Mouse (Mus musculus): Measurements from ENCODE around the gene Cnih4. TPM values are rescaled to one million over a fixed set of nuclear protein-coding genes. Genes with fewer than 3 reads are reported as not detected.
A peak's percentile ranks its signal among the peaks of the same experiment; 100 is the strongest.

The Cnih4 gene
- polyA plus RNA-seq, 2 experiments, result 26.6 to 99.3 TPM

DNA sequence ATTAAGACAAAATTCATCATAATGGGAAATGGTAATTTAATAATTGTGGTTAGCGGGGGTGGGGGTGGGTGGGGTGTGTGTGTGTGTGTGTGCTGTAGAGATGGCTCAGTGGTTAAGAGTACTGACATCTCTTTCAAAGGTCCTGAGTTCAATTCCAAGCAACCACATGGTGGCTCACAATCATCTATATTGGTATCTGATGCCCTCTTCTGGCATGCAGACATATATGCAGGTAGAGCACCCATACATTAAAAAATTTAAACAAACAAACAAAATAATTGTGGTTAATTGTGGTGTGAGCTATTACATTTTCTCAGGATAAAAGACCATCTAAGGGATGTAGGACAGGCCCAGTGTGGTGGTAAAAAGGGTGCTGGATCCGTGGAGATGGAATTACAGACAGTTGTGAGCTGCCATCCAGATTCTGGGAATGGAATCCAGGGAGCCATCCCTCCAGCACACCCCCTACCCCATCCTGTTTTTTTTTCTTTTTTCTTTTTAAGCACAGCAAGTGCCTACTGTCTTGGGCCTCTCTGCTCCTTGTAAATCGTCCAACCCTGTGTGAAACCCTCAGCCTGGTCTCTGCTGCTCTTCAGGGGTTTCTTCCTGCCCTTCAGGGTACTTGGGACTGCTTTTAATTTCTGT is 5.0 kb downstream of the Cnih4 start:
- Histone ChIP-seq H3K4me3 (replicated peaks; ENCODE audit: low read length) (no peak overlapping the region), H3K27me3 (ENCODE audit: control insufficient read depth, insufficient read depth, low read length) (no peaks in the 10 kb centered on the region), H3K9ac (ENCODE audit: low read depth, low read length, severe bottlenecking) (no peak overlapping the region), H3K4me1 (ENCODE audit: control insufficient read depth, insufficient read depth, low read length) (peaks cover 14% of the 10 kb centered on the region), H3K36me3 (ENCODE audit: control insufficient read depth, insufficient read depth, low read length) (peaks cover 3% of the 10 kb centered on the region; the same call in 1 of the 2 replicates), H3K4me2 (replicated peaks; ENCODE audit: low read depth, low read length, severe bottlenecking) (no peak overlapping the region), H3K27ac (replicated peaks; ENCODE audit: low read depth, low read length) (no peak overlapping the region), H3K9me3 (ENCODE audit: control insufficient read depth, low read length) (no peaks in the 10 kb centered on the region)
- ATAC-seq (ENCODE audit: low FRiP score, low read depth) (no peak), DNase-seq (ENCODE audit: low spot score) (no peak)
- WGBS, result 72% methylated on average over 3 of the region's 3 CpGs
- no peak for TF ChIP-seq POLR2A (IDR thresholded peaks at IDR 0.05; ENCODE audit: borderline replicate concordance, extremely low read depth, insufficient read depth, insufficient read length)

- Histone ChIP-seq H3K4me2 (replicated peaks; ENCODE audit: low read depth, low read length, severe bottlenecking) (no peak overlapping the region), H3K4me3 (replicated peaks; ENCODE audit: low read length) (peak overlapping the region; percentile 90), H3K4me1 (ENCODE audit: control insufficient read depth, insufficient read depth, low read length) (peaks cover 8% of the 10 kb centered on the region; the same call in 1 of the 2 replicates), H3K36me3 (ENCODE audit: control insufficient read depth, insufficient read depth, low read length) (peaks cover 12% of the 10 kb centered on the region), H3K27me3 (ENCODE audit: control insufficient read depth, insufficient read depth, low read length) (no peaks in the 10 kb centered on the region), H3K9me3 (ENCODE audit: control insufficient read depth, low read length) (no peaks in the 10 kb centered on the region), H3K27ac (replicated peaks; ENCODE audit: low read depth, low read length) (no peak overlapping the region), H3K9ac (ENCODE audit: low read depth, low read length, severe bottlenecking) (no peak overlapping the region)
- TF ChIP-seq POLR2A (IDR thresholded peaks at IDR 0.05; ENCODE audit: borderline replicate concordance, extremely low read depth, insufficient read depth, insufficient read length), result no peak
- 70% methylated on average over 3 of the region's 3 CpGs for WGBS
- DNase-seq (ENCODE audit: low spot score) (no peak), ATAC-seq (ENCODE audit: low FRiP score, low read depth) (peak; percentile 9; the same call in 1 of the 2 replicates)
Measured at GRCm38 (mm10) chr1:181150431-181150826, 5.9 kb downstream of the Cnih4 start.

GRCm38 (mm10) chr1:181150827-181151534 is 6.5 kb downstream of the Cnih4 start:
- H3K4me3 ChIP-seq (replicated peaks; ENCODE audit: low read length), result peak overlapping the region; percentile 90
- peaks cover 16% of the 10 kb centered on the region for H3K36me3 ChIP-seq (ENCODE audit: control insufficient read depth, insufficient read depth, low read length)
- H3K4me2 ChIP-seq (replicated peaks; ENCODE audit: low read depth, low read length, severe bottlenecking), result peak overlapping the region; percentile 68
- H3K27me3 ChIP-seq (ENCODE audit: control insufficient read depth, insufficient read depth, low read length), result no peaks in the 10 kb centered on the region
- peaks cover 7% of the 10 kb centered on the region; the same call in 1 of the 2 replicates for H3K4me1 ChIP-seq (ENCODE audit: control insufficient read depth, insufficient read depth, low read length)
- H3K9me3 ChIP-seq (ENCODE audit: control insufficient read depth, low read length), result no peaks in the 10 kb centered on the region
- peak; percentile 82; the same call in 1 of the 2 replicates for TF ChIP-seq POLR2A (IDR thresholded peaks at IDR 0.05; ENCODE audit: borderline replicate concordance, extremely low read depth, insufficient read depth, insufficient read length)
- H3K9ac ChIP-seq (ENCODE audit: low read depth, low read length, severe bottlenecking), result peak overlapping the region; percentile 84
- under 1% methylated on average over 38 of the region's 59 CpGs for WGBS
- ATAC-seq (ENCODE audit: low FRiP score, low read depth) (peak; percentile 90), DNase-seq (ENCODE audit: low spot score) (peak; percentile 93)
- H3K27ac ChIP-seq (replicated peaks; ENCODE audit: low read depth, low read length), result peak overlapping the region; percentile 83

GRCm38 (mm10) chr1:181151541-181151940 is 7.0 kb downstream of the Cnih4 start:
- Histone ChIP-seq H3K36me3 (ENCODE audit: control insufficient read depth, insufficient read depth, low read length) (peaks cover 16% of the 10 kb centered on the region), H3K4me1 (ENCODE audit: control insufficient read depth, insufficient read depth, low read length) (peaks cover 7% of the 10 kb centered on the region; the same call in 1 of the 2 replicates), H3K27ac (replicated peaks; ENCODE audit: low read depth, low read length) (peak overlapping the region; percentile 83; the same call in 1 of the 2 replicates), H3K9me3 (ENCODE audit: control insufficient read depth, low read length) (no peaks in the 10 kb centered on the region), H3K9ac (ENCODE audit: low read depth, low read length, severe bottlenecking) (peak overlapping the region; percentile 84), H3K4me2 (replicated peaks; ENCODE audit: low read depth, low read length, severe bottlenecking) (peak overlapping the region; percentile 68), H3K27me3 (ENCODE audit: control insufficient read depth, insufficient read depth, low read length) (no peaks in the 10 kb centered on the region), H3K4me3 (replicated peaks; ENCODE audit: low read length) (peak overlapping the region; percentile 90)
- no peak for TF ChIP-seq POLR2A (IDR thresholded peaks at IDR 0.05; ENCODE audit: borderline replicate concordance, extremely low read depth, insufficient read depth, insufficient read length)
- no peak for ATAC-seq (ENCODE audit: low FRiP score, low read depth)
- DNase-seq (ENCODE audit: low spot score), result no peak
- 35% methylated on average over 5 of the region's 5 CpGs for WGBS

GRCm38 (mm10) chr1:181167816-181168215 is 23.3 kb downstream of the Cnih4 start:
- Histone ChIP-seq H3K9me3 (ENCODE audit: control insufficient read depth, low read length) (no peaks in the 10 kb centered on the region), H3K4me3 (replicated peaks; ENCODE audit: low read length) (no peak overlapping the region), H3K4me2 (replicated peaks; ENCODE audit: low read depth, low read length, severe bottlenecking) (no peak overlapping the region), H3K9ac (ENCODE audit: low read depth, low read length, severe bottlenecking) (no peak overlapping the region), H3K4me1 (ENCODE audit: control insufficient read depth, insufficient read depth, low read length) (no peaks in the 10 kb centered on the region), H3K36me3 (ENCODE audit: control insufficient read depth, insufficient read depth, low read length) (peaks cover 64% of the 10 kb centered on the region), H3K27me3 (ENCODE audit: control insufficient read depth, insufficient read depth, low read length) (no peaks in the 10 kb centered on the region), H3K27ac (replicated peaks; ENCODE audit: low read depth, low read length) (no peak overlapping the region)
- no peak for TF ChIP-seq POLR2A (IDR thresholded peaks at IDR 0.05; ENCODE audit: borderline replicate concordance, extremely low read depth, insufficient read depth, insufficient read length)
- 82% methylated on average over 2 of the region's 2 CpGs for WGBS
- DNase-seq (ENCODE audit: low spot score) (no peak), ATAC-seq (ENCODE audit: low FRiP score, low read depth) (no peak)
